Mouse (Mus musculus) cortical plate, adult 2 months (tissue): ENCODE measurements at regions not wholly inside any gene's neighbourhood (a gene's known extent, or its start where the extent isn't known, plus 50 kb on each side); places are given as distances from the start of the nearest gene placed in this dataset.

Experiments
- H3K27ac ChIP-seq: fragments of 200-500 bp; 2 replicates; pipeline ENCODE4 v1.5.1; 2012; ENCODE audit warnings: low read length, control low read depth, inconsistent platforms; ENCODE audit not compliant: insufficient read depth
- H3K4me1 ChIP-seq: fragments of 200-500 bp; 2 replicates; pipeline ENCODE4 v1.6.1; 2011; ENCODE audit warnings: low read length; ENCODE audit not compliant: control insufficient read depth, insufficient read depth
- H3K4me3 ChIP-seq: fragments of 200-500 bp; 2 replicates; pipeline ENCODE4 v1.5.1; 2011; ENCODE audit warnings: mild to moderate bottlenecking, low read length, control low read depth; ENCODE audit not compliant: insufficient read depth
- CTCF ChIP-seq: fragments of 200-500 bp; IDR thresholded peaks from 2 replicates; pipeline ENCODE4 v1.5.1; 2011; ENCODE audit warnings: mild to moderate bottlenecking, control low read depth, low read length; ENCODE audit not compliant: insufficient read depth; ENCODE audit errors: extremely low read depth
- POLR2A ChIP-seq: fragments of 200-500 bp; IDR thresholded peaks from 2 replicates; pipeline ENCODE4 v1.6.1; 2011; ENCODE audit warnings: mild to moderate bottlenecking, low read length, control low read depth; ENCODE audit not compliant: insufficient read depth; ENCODE audit errors: extremely low read depth

- no peak for TF ChIP-seq CTCF
- TF ChIP-seq POLR2A = no peak
- no peak overlapping the region for H3K4me3 ChIP-seq
- H3K27ac ChIP-seq = no peak overlapping the region
- peaks cover 1% of the 10 kb centered on the region; the same call in 1 of the 2 replicates for H3K4me1 ChIP-seq
Observed at GRCm38 (mm10) chr3:144029121-144029520, 175.9 kb downstream of the Lmo4 start.

- no peak for TF ChIP-seq CTCF
- no peak overlapping the region for H3K4me3 ChIP-seq
- H3K27ac ChIP-seq = no peak overlapping the region
- peaks cover 1% of the 10 kb centered on the region; the same call in 1 of the 2 replicates for H3K4me1 ChIP-seq
Observed at GRCm38 (mm10) chr3:144027134-144027980, 177.7 kb downstream of the Lmo4 start.

DNA sequence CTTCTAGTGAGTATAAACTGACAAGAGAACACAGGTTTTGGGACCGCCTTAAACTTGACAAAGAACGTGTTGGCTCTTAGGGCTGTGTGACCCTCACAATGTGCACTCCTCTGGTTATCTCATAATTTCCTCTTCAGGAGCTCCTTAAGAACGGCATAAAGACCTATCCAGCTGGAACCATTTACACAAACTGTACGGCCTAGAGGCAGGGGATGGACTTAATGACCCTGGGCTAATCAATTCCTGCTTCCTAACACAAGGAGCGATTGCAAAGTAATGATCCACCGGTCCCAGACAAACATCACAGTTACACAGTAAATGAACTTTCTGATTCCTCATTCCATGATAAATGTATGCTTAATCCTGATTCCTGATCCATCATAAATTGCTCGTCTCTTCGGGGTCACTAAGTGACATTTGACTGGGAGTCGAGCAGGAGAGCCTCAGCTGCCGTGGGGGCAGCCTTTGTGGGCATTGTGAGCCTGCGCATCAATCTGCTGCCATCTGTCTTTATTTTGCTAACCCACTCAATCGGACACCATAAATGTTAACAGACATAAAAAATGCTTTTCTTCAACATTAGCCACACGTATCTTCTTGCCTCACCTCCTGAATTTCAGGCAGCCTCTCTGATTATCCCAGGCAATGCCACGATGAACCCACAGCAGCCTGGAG lies 179.4 kb downstream of the Lmo4 start:
- Histone ChIP-seq H3K4me1 (peaks cover 1% of the 10 kb centered on the region; the same call in 1 of the 2 replicates), H3K27ac (no peak overlapping the region), H3K4me3 (no peak overlapping the region)
- TF ChIP-seq POLR2A = no peak
- TF ChIP-seq CTCF = no peak

DNA sequence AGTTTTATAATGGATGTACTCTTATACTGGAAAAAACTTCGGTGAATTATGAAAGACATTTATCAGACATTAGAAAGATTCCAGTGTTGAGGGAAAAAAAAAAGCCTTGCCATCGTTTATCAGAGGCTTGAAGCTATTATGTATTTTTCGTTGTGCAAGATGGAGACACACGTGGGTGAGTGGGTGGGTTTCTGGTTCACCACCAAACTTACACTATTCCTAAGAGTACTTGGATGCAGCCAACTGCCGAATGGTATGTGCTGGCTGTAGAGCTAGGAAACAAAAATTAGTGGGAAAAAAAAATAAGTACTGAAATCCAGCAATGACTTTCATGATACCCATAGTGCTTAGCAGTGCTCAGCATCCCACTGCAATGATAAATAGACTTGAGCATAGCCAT lies 180.8 kb downstream of the Lmo4 start:
- Histone ChIP-seq H3K27ac (no peak overlapping the region), H3K4me1 (peaks cover 3% of the 10 kb centered on the region; the same call in 1 of the 2 replicates), H3K4me3 (no peak overlapping the region)
- TF ChIP-seq POLR2A (no peak), CTCF (no peak)

- no peak overlapping the region for H3K4me3 ChIP-seq
- H3K4me1 ChIP-seq = peaks cover 3% of the 10 kb centered on the region; the same call in 1 of the 2 replicates
- no peak overlapping the region; the same call in 1 of the 2 replicates for H3K27ac ChIP-seq
- TF ChIP-seq POLR2A = no peak
- TF ChIP-seq CTCF = no peak
Observed at GRCm38 (mm10) chr3:144023058-144023457, 182.0 kb downstream of the Lmo4 start.

DNA sequence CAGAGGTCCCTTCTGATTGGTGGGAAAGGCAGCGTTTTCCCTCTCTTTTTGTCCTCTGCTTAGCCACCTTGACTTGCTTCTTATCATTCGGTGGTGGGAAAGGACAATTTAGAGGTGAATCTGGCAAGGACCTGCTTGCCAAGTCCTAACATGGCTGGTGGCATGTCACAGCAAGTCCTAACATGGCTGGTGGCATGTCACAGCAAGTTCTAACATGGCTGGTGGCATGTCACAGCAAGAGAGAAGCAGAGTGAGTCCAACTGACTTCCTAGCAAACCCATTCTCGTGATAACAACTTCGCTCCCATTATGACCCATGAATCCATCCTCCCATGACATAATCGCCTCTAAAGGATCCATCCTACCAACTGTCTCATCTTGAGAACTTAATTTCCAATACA lies 183.1 kb downstream of the Lmo4 start:
- no peak overlapping the region for H3K27ac ChIP-seq
- no peak for TF ChIP-seq POLR2A
- no peak for TF ChIP-seq CTCF
- H3K4me3 ChIP-seq = no peak overlapping the region
- H3K4me1 ChIP-seq = peaks cover 3% of the 10 kb centered on the region; the same call in 1 of the 2 replicates

GRCm38 (mm10) chr3:144020189-144020940 lies 184.7 kb downstream of the Lmo4 start:
- H3K4me3 ChIP-seq = no peak overlapping the region
- peaks cover 3% of the 10 kb centered on the region; the same call in 1 of the 2 replicates for H3K4me1 ChIP-seq
- H3K27ac ChIP-seq = no peak overlapping the region
- no peak for TF ChIP-seq CTCF
- no peak for TF ChIP-seq POLR2A

DNA sequence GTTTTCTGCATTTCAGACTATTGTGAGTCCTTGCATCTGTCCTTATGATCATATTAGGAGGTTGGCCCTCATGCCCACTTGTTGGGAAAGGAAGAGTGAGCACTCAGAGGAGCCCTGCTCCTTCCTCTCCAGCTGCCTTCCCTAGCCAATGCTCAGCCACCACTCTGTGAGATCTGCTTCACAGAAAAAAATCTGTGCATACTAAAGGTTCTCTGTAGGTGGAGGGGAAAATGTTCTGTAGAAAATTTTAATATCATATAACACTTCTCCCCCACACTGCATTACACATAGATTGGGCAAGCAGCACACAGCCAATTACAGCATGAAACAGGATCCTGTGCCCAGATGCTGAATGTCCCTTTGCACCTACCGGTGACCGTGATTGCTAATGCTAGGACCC lies 185.7 kb downstream of the Lmo4 start:
- H3K4me3 ChIP-seq = no peak overlapping the region
- H3K4me1 ChIP-seq = peaks cover 1% of the 10 kb centered on the region; the same call in 1 of the 2 replicates
- TF ChIP-seq CTCF (no peak), POLR2A (no peak)
- H3K27ac ChIP-seq = no peak overlapping the region

DNA sequence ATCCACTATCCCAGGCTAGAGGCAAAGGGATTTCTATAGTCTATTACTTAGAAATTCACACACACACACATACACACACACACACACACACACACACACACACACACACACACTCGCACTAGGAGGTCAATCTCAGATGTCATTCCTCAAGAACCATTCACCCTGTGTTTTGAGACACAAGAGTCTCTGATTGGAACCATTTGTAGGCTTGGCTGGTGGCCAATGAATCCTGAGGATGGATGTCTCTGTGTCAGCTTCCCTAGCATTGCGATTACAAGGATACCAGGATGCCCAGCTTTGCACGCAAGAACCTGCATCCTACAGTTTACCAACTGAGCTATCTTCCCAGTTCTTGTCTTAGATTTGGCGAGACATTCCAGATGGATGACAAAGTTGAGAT lies 186.5 kb downstream of the Lmo4 start:
- TF ChIP-seq CTCF (no peak), POLR2A (no peak)
- no peak overlapping the region for H3K4me3 ChIP-seq
- H3K4me1 ChIP-seq = peaks cover 1% of the 10 kb centered on the region; the same call in 1 of the 2 replicates
- H3K27ac ChIP-seq = no peak overlapping the region
